Mouse (Mus musculus) brain, embryonic 14.5 days (tissue): ENCODE measurements at regions not wholly inside any gene's neighbourhood (a gene's known extent, or its start where the extent isn't known, plus 50 kb on each side); places are given as distances from the start of the nearest gene placed in this dataset.

Experiments
- DNase-seq: peaks from one replicate; pipeline ENCODE4 v3.0.0-alpha.2; 2011; ENCODE audit warnings: low read depth
- CTCF ChIP-seq: fragments of 200-500 bp; IDR thresholded peaks from 2 replicates; pipeline ENCODE4 v1.5.1; 2012; ENCODE audit warnings: inconsistent platforms, mild to moderate bottlenecking, moderate library complexity, borderline replicate concordance; ENCODE audit not compliant: insufficient read depth, insufficient read length; ENCODE audit errors: extremely low read depth
- POLR2A ChIP-seq: fragments of 200-500 bp; IDR thresholded peaks from 2 replicates; pipeline ENCODE4 v1.6.1; 2012; ENCODE audit warnings: mild to moderate bottlenecking, inconsistent platforms, borderline replicate concordance; ENCODE audit not compliant: poor library complexity, insufficient read depth, insufficient read length, severe bottlenecking; ENCODE audit errors: extremely low read depth

- no peak for TF ChIP-seq POLR2A
- TF ChIP-seq CTCF = no peak
- DNase-seq = no peak
These were observed 71.4 kb upstream of the Nanos1 start for GRCm38 (mm10) chr19:60684417-60684816.

- TF ChIP-seq POLR2A (no peak), CTCF (no peak)
- DNase-seq = peak; percentile 74
These were observed 73.5 kb upstream of the Nanos1 start for GRCm38 (mm10) chr19:60682283-60682682.

- TF ChIP-seq POLR2A (no peak), CTCF (no peak)
- no peak for DNase-seq
These were observed 74.3 kb upstream of the Nanos1 start for GRCm38 (mm10) chr19:60681481-60681880.

GRCm38 (mm10) chr19:60678236-60678635, 77.6 kb upstream of the Nanos1 start:
- no peak for TF ChIP-seq POLR2A
- TF ChIP-seq CTCF = no peak
- DNase-seq = no peak

- peak; percentile 36 for DNase-seq
- no peak for TF ChIP-seq CTCF
- TF ChIP-seq POLR2A = no peak
These were observed 80.8 kb upstream of the Nanos1 start for GRCm38 (mm10) chr19:60674953-60675472.

- DNase-seq = no peak
- TF ChIP-seq CTCF (no peak), POLR2A (no peak)
These were observed 85.0 kb upstream of the Nanos1 start for GRCm38 (mm10) chr19:60670781-60671180.

- no peak for DNase-seq
- TF ChIP-seq POLR2A (no peak), CTCF (no peak)
These were observed 85.0 kb upstream of the Cacul1 start for GRCm38 (mm10) chr19:60665842-60666241.

- peak; percentile 75 for DNase-seq
- TF ChIP-seq POLR2A (no peak), CTCF (no peak)
These were observed 70.4 kb upstream of the Cacul1 start for GRCm38 (mm10) chr19:60651102-60651695.

- TF ChIP-seq CTCF = no peak
- TF ChIP-seq POLR2A = no peak
- no peak for DNase-seq
These were observed 59.2 kb upstream of the Cacul1 start for GRCm38 (mm10) chr19:60640065-60640464.
